Mouse (Mus musculus): ENCODE measurements at regions not wholly inside any gene's neighbourhood (a gene's known extent, or its start where the extent isn't known, plus 50 kb on each side); places are given as distances from the start of the nearest gene placed in this dataset.
"Not testable (repeated sequence)": the region's sequence is repeated elsewhere in the genome, so short reads cannot be mapped to it uniquely, and the experiment has no call there.

DNA sequence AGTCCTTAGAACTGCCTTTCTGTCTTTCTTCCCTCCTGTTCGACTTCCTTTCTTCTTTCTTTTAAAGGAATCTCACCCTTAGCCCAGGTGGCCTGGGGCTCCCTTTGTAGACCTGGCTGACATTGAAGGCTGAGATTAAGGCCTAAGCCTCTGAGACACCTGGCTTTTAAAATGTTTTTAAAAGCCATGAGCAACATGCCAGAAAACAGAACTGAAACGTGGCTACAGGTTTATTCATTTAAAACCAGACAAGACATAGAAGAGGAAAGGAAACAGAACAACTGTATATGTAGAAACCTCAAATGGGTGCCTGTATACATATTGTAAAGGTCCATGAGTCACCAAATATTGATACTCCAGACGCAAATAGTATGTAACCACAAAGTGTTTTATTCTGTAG lies 242.8 kb upstream of the Vmn1r3 start:
- no peaks in the 10 kb centered on the region for H3K27me3 ChIP-seq (ENCODE audit: control insufficient read depth, insufficient read depth, low read length)
- H3K9me3 ChIP-seq (ENCODE audit: control insufficient read depth, low read length): no peaks in the 10 kb centered on the region
- no peak overlapping the region for H3K9ac ChIP-seq (ENCODE audit: low read depth, low read length, severe bottlenecking)
- DNase-seq (ENCODE audit: low spot score) (no peak), ATAC-seq (ENCODE audit: low FRiP score, low read depth) (no peak)
- 48% methylated on average over 3 of the region's 3 CpGs for WGBS
- no peak overlapping the region for H3K4me2 ChIP-seq (replicated peaks; ENCODE audit: low read depth, low read length, severe bottlenecking)
- H3K4me1 ChIP-seq (ENCODE audit: control insufficient read depth, insufficient read depth, low read length): no peaks in the 10 kb centered on the region
- H3K27ac ChIP-seq (replicated peaks; ENCODE audit: low read depth, low read length): no peak overlapping the region
- no peak overlapping the region for H3K4me3 ChIP-seq (replicated peaks; ENCODE audit: low read length)
- H3K36me3 ChIP-seq (ENCODE audit: control insufficient read depth, insufficient read depth, low read length): no peaks in the 10 kb centered on the region
- no peak for TF ChIP-seq POLR2A (IDR thresholded peaks at IDR 0.05; ENCODE audit: borderline replicate concordance, extremely low read depth, insufficient read depth, insufficient read length)

DNA sequence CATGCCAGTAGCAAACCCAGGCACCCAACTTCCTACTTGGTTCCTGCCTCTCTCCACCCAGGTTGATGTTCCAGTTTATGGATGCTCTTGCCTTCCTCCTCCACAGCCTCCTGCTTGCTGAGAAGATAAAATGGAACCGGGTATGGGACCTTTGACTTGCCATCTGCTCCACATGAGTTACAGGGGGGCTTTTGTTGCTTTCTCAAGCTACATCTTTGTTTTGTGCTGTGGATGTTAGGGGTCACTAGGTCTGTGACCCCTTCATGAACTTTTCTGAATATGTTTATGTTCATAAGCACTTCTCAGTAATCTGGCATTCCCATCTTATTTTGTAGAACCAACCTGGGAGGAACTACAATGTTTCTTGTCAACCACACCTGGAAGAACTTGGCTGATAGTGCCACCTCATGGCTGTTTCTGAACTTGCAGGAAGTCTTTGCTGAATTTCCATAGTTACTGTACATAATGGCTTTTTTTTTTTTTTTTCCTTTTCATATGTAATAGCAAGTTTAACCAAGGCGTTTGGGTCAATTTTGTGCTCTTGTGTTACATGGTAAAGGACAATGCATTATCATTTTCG lies 234.9 kb upstream of the Vmn1r3 start:
- DNase-seq (ENCODE audit: low spot score) (peak; percentile 73), ATAC-seq (ENCODE audit: low FRiP score, low read depth) (peak; percentile 53; the same call in 1 of the 2 replicates)
- no peak for TF ChIP-seq POLR2A (IDR thresholded peaks at IDR 0.05; ENCODE audit: borderline replicate concordance, extremely low read depth, insufficient read depth, insufficient read length)
- H3K27ac ChIP-seq (replicated peaks; ENCODE audit: low read depth, low read length): no peak overlapping the region
- H3K4me1 ChIP-seq (ENCODE audit: control insufficient read depth, insufficient read depth, low read length): no peaks in the 10 kb centered on the region
- H3K36me3 ChIP-seq (ENCODE audit: control insufficient read depth, insufficient read depth, low read length): no peaks in the 10 kb centered on the region
- no peaks in the 10 kb centered on the region for H3K27me3 ChIP-seq (ENCODE audit: control insufficient read depth, insufficient read depth, low read length)
- no peak overlapping the region for H3K4me2 ChIP-seq (replicated peaks; ENCODE audit: low read depth, low read length, severe bottlenecking)
- H3K4me3 ChIP-seq (replicated peaks; ENCODE audit: low read length): no peak overlapping the region
- whole genome bisulfite sequencing: 37% methylated on average over 3 of the region's 3 CpGs
- H3K9me3 ChIP-seq (ENCODE audit: control insufficient read depth, low read length): no peaks in the 10 kb centered on the region
- H3K9ac ChIP-seq (ENCODE audit: low read depth, low read length, severe bottlenecking): no peak overlapping the region

GRCm38 (mm10) chr4:3416670-3417069 lies 231.5 kb upstream of the Vmn1r3 start:
- Histone ChIP-seq H3K27ac (replicated peaks; ENCODE audit: low read depth, low read length) (no peak overlapping the region), H3K9me3 (ENCODE audit: control insufficient read depth, low read length) (no peaks in the 10 kb centered on the region), H3K27me3 (ENCODE audit: control insufficient read depth, insufficient read depth, low read length) (no peaks in the 10 kb centered on the region), H3K9ac (ENCODE audit: low read depth, low read length, severe bottlenecking) (no peak overlapping the region), H3K4me3 (replicated peaks; ENCODE audit: low read length) (no peak overlapping the region), H3K4me1 (ENCODE audit: control insufficient read depth, insufficient read depth, low read length) (0 out of 2 replicates have a peak, but pooled peaks cover 5% of the 10 kb centered on the region), H3K36me3 (ENCODE audit: control insufficient read depth, insufficient read depth, low read length) (no peaks in the 10 kb centered on the region), H3K4me2 (replicated peaks; ENCODE audit: low read depth, low read length, severe bottlenecking) (no peak overlapping the region)
- TF ChIP-seq POLR2A (IDR thresholded peaks at IDR 0.05; ENCODE audit: borderline replicate concordance, extremely low read depth, insufficient read depth, insufficient read length): no peak
- no peak for DNase-seq (ENCODE audit: low spot score)
- ATAC-seq (ENCODE audit: low FRiP score, low read depth): no peak
- 80% methylated on average over 5 of the region's 5 CpGs for WGBS

GRCm38 (mm10) chr4:3414442-3415022 lies 229.4 kb upstream of the Vmn1r3 start:
- not testable (repeated sequence) for H3K4me1 ChIP-seq (ENCODE audit: control insufficient read depth, insufficient read depth, low read length)
- 0 out of 2 replicates have a peak overlapping the region, but pooled peaks have one; percentile 3 for H3K27ac ChIP-seq (replicated peaks; ENCODE audit: low read depth, low read length)
- ATAC-seq (ENCODE audit: low FRiP score, low read depth): peak; percentile 55

GRCm38 (mm10) chr4:3413493-3414441 lies 228.6 kb upstream of the Vmn1r3 start:
- DNase-seq (ENCODE audit: low spot score) (no peak), ATAC-seq (ENCODE audit: low FRiP score, low read depth) (peak; percentile 26)
- no peak overlapping the region for H3K4me3 ChIP-seq (replicated peaks; ENCODE audit: low read length)
- H3K9ac ChIP-seq (ENCODE audit: low read depth, low read length, severe bottlenecking): no peak overlapping the region
- H3K4me1 ChIP-seq (ENCODE audit: control insufficient read depth, insufficient read depth, low read length): 0 out of 2 replicates have a peak, but pooled peaks cover 5% of the 10 kb centered on the region
- H3K27ac ChIP-seq (replicated peaks; ENCODE audit: low read depth, low read length): 0 out of 2 replicates have a peak overlapping the region, but pooled peaks have one; percentile 3
- 32% methylated on average over 15 of the region's 15 CpGs for WGBS
- TF ChIP-seq POLR2A (IDR thresholded peaks at IDR 0.05; ENCODE audit: borderline replicate concordance, extremely low read depth, insufficient read depth, insufficient read length): no peak
- H3K27me3 ChIP-seq (ENCODE audit: control insufficient read depth, insufficient read depth, low read length): no peaks in the 10 kb centered on the region
- H3K9me3 ChIP-seq (ENCODE audit: control insufficient read depth, low read length): no peaks in the 10 kb centered on the region
- H3K4me2 ChIP-seq (replicated peaks; ENCODE audit: low read depth, low read length, severe bottlenecking): no peak overlapping the region
- H3K36me3 ChIP-seq (ENCODE audit: control insufficient read depth, insufficient read depth, low read length): no peaks in the 10 kb centered on the region

More at GRCm38 (mm10) chr4:3414442-3415022, 229.4 kb upstream of the Vmn1r3 start:
- not testable (repeated sequence) for H3K4me3 ChIP-seq (replicated peaks; ENCODE audit: low read length); H3K36me3 ChIP-seq (ENCODE audit: control insufficient read depth, insufficient read depth, low read length); H3K27me3 ChIP-seq (ENCODE audit: control insufficient read depth, insufficient read depth, low read length); H3K9me3 ChIP-seq (ENCODE audit: control insufficient read depth, low read length); H3K9ac ChIP-seq (ENCODE audit: low read depth, low read length, severe bottlenecking); H3K4me2 ChIP-seq (replicated peaks; ENCODE audit: low read depth, low read length, severe bottlenecking)
- peak; percentile 22 for DNase-seq (ENCODE audit: low spot score)
- WGBS: 7% methylated on average over 1 of the region's 1 CpGs

- not testable (repeated sequence) for H3K4me1 ChIP-seq (ENCODE audit: control insufficient read depth, insufficient read depth, low read length); ATAC-seq (ENCODE audit: low FRiP score, low read depth); H3K9ac ChIP-seq (ENCODE audit: low read depth, low read length, severe bottlenecking); H3K27ac ChIP-seq (replicated peaks; ENCODE audit: low read depth, low read length); DNase-seq (ENCODE audit: low spot score); H3K9me3 ChIP-seq (ENCODE audit: control insufficient read depth, low read length); H3K36me3 ChIP-seq (ENCODE audit: control insufficient read depth, insufficient read depth, low read length); H3K27me3 ChIP-seq (ENCODE audit: control insufficient read depth, insufficient read depth, low read length); H3K4me3 ChIP-seq (replicated peaks; ENCODE audit: low read length); H3K4me2 ChIP-seq (replicated peaks; ENCODE audit: low read depth, low read length, severe bottlenecking)
- WGBS: 36% methylated on average over 4 of the region's 4 CpGs
These were observed 227.2 kb upstream of the Vmn1r3 start for GRCm38 (mm10) chr4:3412323-3412722.

- not testable (repeated sequence) for ATAC-seq (ENCODE audit: low FRiP score, low read depth); H3K27me3 ChIP-seq (ENCODE audit: control insufficient read depth, insufficient read depth, low read length); DNase-seq (ENCODE audit: low spot score); H3K4me2 ChIP-seq (replicated peaks; ENCODE audit: low read depth, low read length, severe bottlenecking); H3K9me3 ChIP-seq (ENCODE audit: control insufficient read depth, low read length); H3K27ac ChIP-seq (replicated peaks; ENCODE audit: low read depth, low read length); H3K9ac ChIP-seq (ENCODE audit: low read depth, low read length, severe bottlenecking); H3K4me3 ChIP-seq (replicated peaks; ENCODE audit: low read length); H3K36me3 ChIP-seq (ENCODE audit: control insufficient read depth, insufficient read depth, low read length); H3K4me1 ChIP-seq (ENCODE audit: control insufficient read depth, insufficient read depth, low read length)
- WGBS: 72% methylated on average over 4 of the region's 4 CpGs
These were observed 217.7 kb upstream of the Vmn1r3 start for GRCm38 (mm10) chr4:3402856-3403255.

All from limb, embryonic 14.5 days (tissue).